Mouse (Mus musculus) liver, embryonic 12.5 days (tissue): ENCODE measurements around the gene Snx27. TPM values are rescaled to one million over a fixed set of nuclear protein-coding genes. Genes with fewer than 3 reads are reported as not detected.

Experiments used
- ATAC-seq: fragments of 200-750 bp; cut with Nextera tagmentation; 2 replicates; pipeline ENCODE4 v1.8.0; 2017; ENCODE audit warnings: moderate number of reproducible peaks, mild to moderate bottlenecking, moderate library complexity
- H3K27ac ChIP-seq: fragments of 300-500 bp; sonication (generic); 2 replicates; pipeline ENCODE4 v1.5.1; 2016; ENCODE audit warnings: mild to moderate bottlenecking
- H3K27me3 ChIP-seq: fragments of 300-500 bp; sonication (generic); replicated peaks from 2 replicates; pipeline ENCODE4 v1.6.1; 2016; ENCODE audit warnings: mild to moderate bottlenecking, moderate library complexity
- H3K36me3 ChIP-seq: fragments of 300-500 bp; sonication (generic); 2 replicates; pipeline ENCODE4 v1.6.1; 2016; ENCODE audit warnings: mild to moderate bottlenecking, moderate library complexity
- H3K4me1 ChIP-seq: fragments of 300-500 bp; sonication (generic); 2 replicates; pipeline ENCODE4 v1.6.1; 2016
- H3K4me2 ChIP-seq: fragments of 300-500 bp; sonication (generic); 2 replicates; pipeline ENCODE4 v1.6.1; 2016; ENCODE audit warnings: mild to moderate bottlenecking, moderate library complexity
- H3K4me3 ChIP-seq: fragments of 300-500 bp; sonication (generic); 2 replicates; pipeline ENCODE4 v1.5.1; 2016; ENCODE audit warnings: mild to moderate bottlenecking, moderate library complexity
- H3K9ac ChIP-seq: fragments of 300-500 bp; sonication (generic); 2 replicates; pipeline ENCODE4 v1.6.1; 2016; ENCODE audit warnings: mild to moderate bottlenecking, moderate library complexity
- H3K9me3 ChIP-seq: fragments of 300-500 bp; sonication (generic); replicated peaks from 2 replicates; pipeline ENCODE4 v1.6.1; 2016; ENCODE audit warnings: mild to moderate bottlenecking, moderate library complexity
- WGBS: fragments of 180-500 bp; shearing (Covaris S2); methylation state at CpG from one replicate; pipeline ENCODE4 v1.1.7; 2016; ENCODE audit not compliant: insufficient replicate concordance; 5-methylcytosine and 5-hydroxymethylcytosine counted together
- polyA plus RNA-seq: library from polyadenylated mRNA; unstranded; fragments of >200 nt; fragmentation: Nextera tagmentation; extraction: Ambion mirVana; gene quantifications from 2 replicates; pipeline ENCODE4 v1.2.1, GENCODE M21; 2016

Snx27 gene
- 23.9 and 25.1 TPM in 2 replicates for polyA plus RNA-seq

GRCm38 (mm10) chr3:94582456-94582891 is at the start of gene Snx27:
Gene Snx27, minus strand, starts transcription at chr3:94582716.
- H3K4me2 ChIP-seq: peak within 1 kb of the TSS; percentile 94
- peak within 1 kb of the TSS; percentile 82 for H3K27ac ChIP-seq
- ATAC-seq: peak; percentile 94
- H3K36me3 ChIP-seq: 0 out of 2 replicates have a peak, but pooled peaks cover 3% of the 10 kb centered on the region
- peaks cover 19% of the 10 kb centered on the region for H3K4me1 ChIP-seq
- H3K4me3 ChIP-seq: peak within 1 kb of the TSS; percentile 93
- WGBS: under 1% methylated on average over 42 of the region's 42 CpGs
- peak within 1 kb of the TSS; percentile 89 for H3K9ac ChIP-seq
- no peaks in the 10 kb centered on the region for H3K27me3 ChIP-seq
- H3K9me3 ChIP-seq: no peaks in the 10 kb centered on the region

GRCm38 (mm10) chr3:94629876-94630275 is 47.4 kb upstream of the Snx27 start:
- 70% methylated on average over 3 of the region's 3 CpGs for WGBS

GRCm38 (mm10) chr3:94628712-94629111 is 46.2 kb upstream of the Snx27 start:
- Histone ChIP-seq H3K27ac (no peak overlapping the region), H3K9ac (no peak overlapping the region), H3K27me3 (no peaks in the 10 kb centered on the region), H3K4me2 (no peak overlapping the region), H3K9me3 (no peaks in the 10 kb centered on the region), H3K36me3 (0 out of 2 replicates have a peak, but pooled peaks cover 2% of the 10 kb centered on the region), H3K4me1 (0 out of 2 replicates have a peak, but pooled peaks cover under 1% of the 10 kb centered on the region), H3K4me3 (no peak overlapping the region)
- 83% methylated on average over 5 of the region's 5 CpGs for WGBS
- no peak for ATAC-seq

More at GRCm38 (mm10) chr3:94629876-94630275, 47.4 kb upstream of the Snx27 start:
- no peak overlapping the region for H3K4me2 ChIP-seq
- no peaks in the 10 kb centered on the region for H3K9me3 ChIP-seq
- H3K27ac ChIP-seq: no peak overlapping the region
- H3K4me1 ChIP-seq: no peaks in the 10 kb centered on the region
- H3K36me3 ChIP-seq: 0 out of 2 replicates have a peak, but pooled peaks cover 2% of the 10 kb centered on the region
- no peak overlapping the region for H3K9ac ChIP-seq
- no peaks in the 10 kb centered on the region for H3K27me3 ChIP-seq
- no peak for ATAC-seq
- H3K4me3 ChIP-seq: no peak overlapping the region

GRCm38 (mm10) chr3:94624281-94624680 is 41.8 kb upstream of the Snx27 start:
- no peak for ATAC-seq
- H3K4me3 ChIP-seq: no peak overlapping the region
- no peak overlapping the region for H3K4me2 ChIP-seq
- no peak overlapping the region for H3K9ac ChIP-seq
- no peaks in the 10 kb centered on the region for H3K9me3 ChIP-seq
- no peak overlapping the region for H3K27ac ChIP-seq
- peaks cover 21% of the 10 kb centered on the region for H3K36me3 ChIP-seq
- no peaks in the 10 kb centered on the region for H3K27me3 ChIP-seq
- peaks cover 26% of the 10 kb centered on the region for H3K4me1 ChIP-seq
- WGBS: 79% methylated on average over 4 of the region's 4 CpGs

GRCm38 (mm10) chr3:94622550-94622949 is 40.0 kb upstream of the Snx27 start:
- WGBS: 59% methylated on average over 10 of the region's 10 CpGs
- Histone ChIP-seq H3K36me3 (peaks cover 18% of the 10 kb centered on the region), H3K27ac (peak overlapping the region; percentile 78), H3K4me1 (peaks cover 34% of the 10 kb centered on the region), H3K9me3 (no peaks in the 10 kb centered on the region), H3K9ac (peak overlapping the region; percentile 49; the same call in 1 of the 2 replicates), H3K4me2 (peak overlapping the region; percentile 41), H3K27me3 (no peaks in the 10 kb centered on the region), H3K4me3 (no peak overlapping the region)
- ATAC-seq: peak; percentile 89

GRCm38 (mm10) chr3:94621740-94622507 is 39.4 kb upstream of the Snx27 start:
- peaks cover 18% of the 10 kb centered on the region for H3K36me3 ChIP-seq
- H3K4me3 ChIP-seq: no peak overlapping the region
- H3K27ac ChIP-seq: peak overlapping the region; percentile 78
- peaks cover 34% of the 10 kb centered on the region for H3K4me1 ChIP-seq
- WGBS: 68% methylated on average over 11 of the region's 11 CpGs
- H3K27me3 ChIP-seq: no peaks in the 10 kb centered on the region
- H3K9me3 ChIP-seq: no peaks in the 10 kb centered on the region
- peak overlapping the region; percentile 49 for H3K9ac ChIP-seq
- ATAC-seq: peak; percentile 87
- peak overlapping the region; percentile 41 for H3K4me2 ChIP-seq

- Histone ChIP-seq H3K4me2 (no peak overlapping the region), H3K27ac (no peak overlapping the region), H3K4me3 (no peak overlapping the region), H3K4me1 (peaks cover 25% of the 10 kb centered on the region), H3K9me3 (no peaks in the 10 kb centered on the region), H3K9ac (no peak overlapping the region), H3K27me3 (no peaks in the 10 kb centered on the region), H3K36me3 (peaks cover 26% of the 10 kb centered on the region)
- WGBS: 45% methylated on average over 4 of the region's 4 CpGs
- peak; percentile 22; the same call in 1 of the 2 replicates for ATAC-seq
Observed at GRCm38 (mm10) chr3:94616717-94617116, 34.2 kb upstream of the Snx27 start.

GRCm38 (mm10) chr3:94613258-94613878 is 30.9 kb upstream of the Snx27 start:
- Histone ChIP-seq H3K36me3 (peaks cover 13% of the 10 kb centered on the region; the same call in 1 of the 2 replicates), H3K27ac (no peak overlapping the region), H3K4me1 (peaks cover 25% of the 10 kb centered on the region), H3K4me2 (no peak overlapping the region), H3K27me3 (no peaks in the 10 kb centered on the region), H3K9ac (no peak overlapping the region), H3K4me3 (no peak overlapping the region), H3K9me3 (no peaks in the 10 kb centered on the region)
- ATAC-seq: no peak
- 78% methylated on average over 7 of the region's 7 CpGs for WGBS

- no peak overlapping the region for H3K4me3 ChIP-seq
- H3K4me1 ChIP-seq: peaks cover 17% of the 10 kb centered on the region
- H3K9ac ChIP-seq: no peak overlapping the region
- peaks cover 13% of the 10 kb centered on the region; the same call in 1 of the 2 replicates for H3K36me3 ChIP-seq
- H3K27ac ChIP-seq: no peak overlapping the region
- no peak for ATAC-seq
- WGBS: 71% methylated on average over 1 of the region's 1 CpGs
- no peaks in the 10 kb centered on the region for H3K27me3 ChIP-seq
- H3K4me2 ChIP-seq: no peak overlapping the region
- no peaks in the 10 kb centered on the region for H3K9me3 ChIP-seq
Observed at GRCm38 (mm10) chr3:94612274-94612673, 29.8 kb upstream of the Snx27 start.

GRCm38 (mm10) chr3:94611834-94612233 is 29.3 kb upstream of the Snx27 start:
- H3K9me3 ChIP-seq: no peaks in the 10 kb centered on the region
- no peak overlapping the region for H3K27ac ChIP-seq
- no peaks in the 10 kb centered on the region for H3K27me3 ChIP-seq
- 67% methylated on average over 5 of the region's 5 CpGs for WGBS
- H3K4me2 ChIP-seq: no peak overlapping the region
- ATAC-seq: no peak
- peaks cover 17% of the 10 kb centered on the region for H3K4me1 ChIP-seq
- H3K36me3 ChIP-seq: peaks cover 13% of the 10 kb centered on the region; the same call in 1 of the 2 replicates
- H3K4me3 ChIP-seq: no peak overlapping the region
- no peak overlapping the region for H3K9ac ChIP-seq

- 56% methylated on average over 4 of the region's 4 CpGs for WGBS
Observed at GRCm38 (mm10) chr3:94611343-94611742, 28.8 kb upstream of the Snx27 start.

GRCm38 (mm10) chr3:94610581-94610980 is 28.1 kb upstream of the Snx27 start:
- Histone ChIP-seq H3K27me3 (no peaks in the 10 kb centered on the region), H3K9ac (no peak overlapping the region), H3K27ac (no peak overlapping the region), H3K4me1 (peaks cover 17% of the 10 kb centered on the region), H3K4me2 (no peak overlapping the region), H3K4me3 (no peak overlapping the region), H3K9me3 (no peaks in the 10 kb centered on the region), H3K36me3 (peaks cover 9% of the 10 kb centered on the region; the same call in 1 of the 2 replicates)
- 80% methylated on average over 2 of the region's 2 CpGs for WGBS
- ATAC-seq: no peak

More at GRCm38 (mm10) chr3:94611343-94611742, 28.8 kb upstream of the Snx27 start:
- peaks cover 13% of the 10 kb centered on the region; the same call in 1 of the 2 replicates for H3K36me3 ChIP-seq
- H3K4me3 ChIP-seq: no peak overlapping the region
- ATAC-seq: no peak
- H3K4me1 ChIP-seq: peaks cover 17% of the 10 kb centered on the region
- no peaks in the 10 kb centered on the region for H3K27me3 ChIP-seq
- no peak overlapping the region for H3K9ac ChIP-seq
- H3K27ac ChIP-seq: no peak overlapping the region
- H3K9me3 ChIP-seq: no peaks in the 10 kb centered on the region
- H3K4me2 ChIP-seq: no peak overlapping the region
